Mouse (Mus musculus): ENCODE measurements at regions not wholly inside any gene's neighbourhood (a gene's known extent, or its start where the extent isn't known, plus 50 kb on each side); places are given as distances from the start of the nearest gene placed in this dataset.

GRCm38 (mm10) chr1:90289732-90290215, 86.0 kb downstream of the Ackr3 start:
- no peak for DNase-seq

GRCm38 (mm10) chr1:90290428-90291197, 86.8 kb downstream of the Ackr3 start:
- DNase-seq = peak; percentile 61

GRCm38 (mm10) chr1:90291256-90291655, 87.5 kb downstream of the Ackr3 start:
- no peak for DNase-seq

- DNase-seq = no peak
These were observed 94.0 kb downstream of the Ackr3 start for GRCm38 (mm10) chr1:90297751-90298150.

- DNase-seq = no peak
These were observed 96.4 kb downstream of the Ackr3 start for GRCm38 (mm10) chr1:90300229-90300628.

GRCm38 (mm10) chr1:90304331-90304730, 100.6 kb downstream of the Ackr3 start:
- no peak for DNase-seq

GRCm38 (mm10) chr1:90311016-90311415, 107.2 kb downstream of the Ackr3 start:
- no peak for DNase-seq

GRCm38 (mm10) chr1:90311649-90312442, 108.1 kb downstream of the Ackr3 start:
- no peak for DNase-seq

GRCm38 (mm10) chr1:90313750-90314359, 110.1 kb downstream of the Ackr3 start:
- DNase-seq = no peak

- DNase-seq = peak; percentile 15
These were observed 114.1 kb downstream of the Ackr3 start for GRCm38 (mm10) chr1:90317902-90318301.

GRCm38 (mm10) chr1:90318502-90318901, 114.7 kb downstream of the Ackr3 start:
- DNase-seq = no peak

- no peak for DNase-seq
These were observed 116.7 kb downstream of the Ackr3 start for GRCm38 (mm10) chr1:90320518-90320917.

- no peak for DNase-seq
These were observed 117.7 kb downstream of the Ackr3 start for GRCm38 (mm10) chr1:90321501-90321900.

GRCm38 (mm10) chr1:90327237-90327636, 123.5 kb downstream of the Ackr3 start:
- DNase-seq = peak; percentile 16

- no peak for DNase-seq
These were observed 128.8 kb downstream of the Ackr3 start for GRCm38 (mm10) chr1:90332531-90332930.

GRCm38 (mm10) chr1:90333676-90334430, 130.1 kb downstream of the Ackr3 start:
- no peak for DNase-seq

GRCm38 (mm10) chr1:90335001-90335747, 131.4 kb downstream of the Ackr3 start:
- DNase-seq = peak; percentile 48

- no peak for DNase-seq
These were observed 134.1 kb downstream of the Ackr3 start for GRCm38 (mm10) chr1:90337876-90338316.

GRCm38 (mm10) chr1:90342346-90342745, 138.6 kb downstream of the Ackr3 start:
- peak; percentile 81 for DNase-seq

GRCm38 (mm10) chr1:90343492-90343891, 139.7 kb downstream of the Ackr3 start:
- DNase-seq = no peak

- no peak for DNase-seq
These were observed 143.3 kb downstream of the Ackr3 start for GRCm38 (mm10) chr1:90347032-90347431.

- DNase-seq = no peak
These were observed 145.8 kb downstream of the Ackr3 start for GRCm38 (mm10) chr1:90349611-90350010.

Data from retina, postnatal 1 day (tissue).